In the genomic region with DNA sequence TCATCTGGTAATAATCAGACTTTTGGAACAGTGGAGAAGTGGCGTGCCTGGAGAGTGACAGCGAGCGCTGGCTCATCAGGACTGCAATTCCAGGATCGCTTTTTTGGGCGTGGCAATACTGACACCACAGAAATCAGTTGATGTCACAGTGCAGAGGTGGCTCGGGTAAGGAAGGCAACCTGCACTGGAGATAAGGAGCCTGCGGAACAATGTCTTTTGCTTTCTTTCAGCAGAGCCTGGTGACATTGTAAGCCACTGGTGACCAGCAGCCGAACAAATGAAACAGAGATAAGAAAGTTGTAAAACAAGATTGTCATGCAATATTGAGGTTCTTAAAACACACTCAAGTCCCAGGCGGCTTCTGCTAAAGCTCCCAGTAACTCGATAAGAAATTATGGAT, we compare ENCODE assay signal across 30 mouse cellular contexts.
DNase-seq lines count a peak whose midpoint lies in the region; ATAC-seq and TF ChIP-seq lines count a peak whose summit lies in the region.
"Had no signal": no experiment of that assay in that cellular context is flagged by ENCODE, and none has a peak within 500 bp of the region (broad histone marks: within the 10 kb centered on the region; RNA-seq: fewer than 3 reads in every experiment).

No protein-coding gene starts in this region.

- no peak overlapping the region for H3K9ac ChIP-seq in heart, embryonic 12.5 days
- H3K9ac ChIP-seq in midbrain, embryonic 11.5 days (ENCODE audit: low read length) = no peak overlapping the region
- no peak overlapping the region for H3K9ac ChIP-seq in midbrain, embryonic 15.5 days
- H3K9ac ChIP-seq in intestine, embryonic 16.5 days (ENCODE audit: low read depth, low read length) = no peak overlapping the region
- no peak overlapping the region for H3K9ac ChIP-seq in stomach, postnatal 0 days (ENCODE audit: low read length)
- H3K9ac ChIP-seq: hindbrain, embryonic 14.5 days; limb, embryonic 15.5 days; liver, embryonic 13.5 days; midbrain, embryonic 13.5 days; neural tube, embryonic 15.5 days had no signal

- H3K4me3 ChIP-seq in heart, embryonic 12.5 days = no peak overlapping the region
- no peak overlapping the region for H3K4me3 ChIP-seq in midbrain, embryonic 11.5 days (ENCODE audit: low read depth, low read length)
- no peak overlapping the region for H3K4me3 ChIP-seq in midbrain, embryonic 15.5 days
- H3K4me3 ChIP-seq in intestine, embryonic 16.5 days (ENCODE audit: low read length) = no peak overlapping the region
- H3K4me3 ChIP-seq in stomach, postnatal 0 days (ENCODE audit: low read depth, low read length) = no peak overlapping the region
- H3K4me3 ChIP-seq: limb, embryonic 10.5 days; limb, embryonic 15.5 days; liver, embryonic 13.5 days; megakaryocyte, embryonic 14.5 days; midbrain, embryonic 13.5 days; neural tube, embryonic 15.5 days had no signal

- TF ChIP-seq EP300 in stomach, postnatal 0 days (optimal IDR thresholded peaks at IDR 0.05) = no peak

- DNase-seq in heart, adult 9 months (ENCODE audit: low spot score in 2 of 2) = no peak
- peak; percentile 61 for DNase-seq in midbrain, embryonic 11.5 days (ENCODE audit: low spot score, missing footprints)
- DNase-seq in stomach, postnatal 0 days (ENCODE audit: low spot score) = peak; percentile 19
- no peak for DNase-seq in kidney, adult 11 months
- no peak for DNase-seq in thymus, postnatal 14 days
- DNase-seq: adrenal gland, adult 2 months; adrenal gland, postnatal 36 days; B cell, adult 2 months; cerebellum, adult 2 months; cerebellum, postnatal 25 days; kidney, postnatal 14 days; layer of hippocampus, adult 9-11 months; liver, embryonic 13.5 days; lung, adult 18-20 months; lung, postnatal 4 days; right cerebral cortex, postnatal 25 days; spleen, adult 18-20 months had no signal

- WGBS in heart, embryonic 12.5 days = 27% methylated on average over 10 of the region's 10 CpGs
- WGBS in midbrain, embryonic 11.5 days = 89% methylated on average over 10 of the region's 10 CpGs
- WGBS in midbrain, embryonic 15.5 days = 82% methylated on average over 10 of the region's 10 CpGs
- WGBS in intestine, embryonic 16.5 days = 53% methylated on average over 10 of the region's 10 CpGs
- 46% methylated on average over 10 of the region's 10 CpGs for WGBS in stomach, postnatal 0 days

- no peak overlapping the region for H3K27ac ChIP-seq in heart, embryonic 12.5 days (ENCODE audit: poor library complexity, severe bottlenecking)
- H3K27ac ChIP-seq in midbrain, embryonic 11.5 days (ENCODE audit: low read depth, low read length) = no peak overlapping the region
- no peak overlapping the region for H3K27ac ChIP-seq in midbrain, embryonic 15.5 days
- H3K27ac ChIP-seq in intestine, embryonic 16.5 days (ENCODE audit: low read length) = no peak overlapping the region
- H3K27ac ChIP-seq in stomach, postnatal 0 days (replicated peaks) = no peak overlapping the region
- H3K27ac ChIP-seq: hindbrain, embryonic 14.5 days; limb, embryonic 10.5 days; limb, embryonic 15.5 days; liver, embryonic 13.5 days; midbrain, embryonic 13.5 days; neural tube, embryonic 15.5 days had no signal

- no peak for TF ChIP-seq CTCF in stomach, postnatal 0 days (IDR thresholded peaks at IDR 0.05; ENCODE audit: low read depth)

- no peak for ATAC-seq in heart, embryonic 12.5 days (ENCODE audit: insufficient number of reproducible peaks, low FRiP score)
- ATAC-seq in midbrain, embryonic 11.5 days (ENCODE audit: low FRiP score) = no peak
- no peak for ATAC-seq in midbrain, embryonic 15.5 days (replicated peaks)
- ATAC-seq in intestine, embryonic 16.5 days = peak; percentile 95
- no peak for ATAC-seq in stomach, postnatal 0 days (ENCODE audit: low FRiP score, low TSS enrichment)
- ATAC-seq: activated CD4-positive, CD25-positive, alpha-beta regulatory T cell, adult 4 months; forebrain, embryonic 14.5 days; inflammation-experienced regulatory T-cells, adult 6 months; lung, postnatal 0 days; midbrain, embryonic 13.5 days had no signal

- peak overlapping the region; percentile 36 for H3K4me2 ChIP-seq in heart, embryonic 12.5 days
- no peak overlapping the region for H3K4me2 ChIP-seq in midbrain, embryonic 11.5 days
- H3K4me2 ChIP-seq in midbrain, embryonic 15.5 days = no peak overlapping the region
- no peak overlapping the region for H3K4me2 ChIP-seq in intestine, embryonic 16.5 days (ENCODE audit: low read depth, low read length)
- no peak overlapping the region for H3K4me2 ChIP-seq in stomach, postnatal 0 days (replicated peaks; ENCODE audit: low read depth)
- H3K4me2 ChIP-seq: hindbrain, embryonic 14.5 days; limb, embryonic 15.5 days; liver, embryonic 13.5 days; midbrain, embryonic 13.5 days; neural tube, embryonic 15.5 days had no signal

- no peaks in the 10 kb centered on the region for H3K27me3 ChIP-seq in heart, embryonic 12.5 days (replicated peaks)
- no peaks in the 10 kb centered on the region for H3K27me3 ChIP-seq in midbrain, embryonic 11.5 days (ENCODE audit: control insufficient read depth, insufficient read depth, low read length)
- H3K27me3 ChIP-seq in midbrain, embryonic 15.5 days (replicated peaks) = no peaks in the 10 kb centered on the region
- no peaks in the 10 kb centered on the region for H3K27me3 ChIP-seq in intestine, embryonic 16.5 days (replicated peaks; ENCODE audit: control insufficient read depth, insufficient read depth, low read length)
- no peaks in the 10 kb centered on the region for H3K27me3 ChIP-seq in stomach, postnatal 0 days (ENCODE audit: control insufficient read depth, insufficient read depth, low read length)
- H3K27me3 ChIP-seq: limb, embryonic 15.5 days; liver, embryonic 13.5 days; megakaryocyte, embryonic 14.5 days; midbrain, embryonic 13.5 days; neural tube, embryonic 15.5 days had no signal

- H3K9me3 ChIP-seq in heart, embryonic 12.5 days (replicated peaks) = peaks cover 4% of the 10 kb centered on the region; the same call in 1 of the 2 replicates
- peaks cover 4% of the 10 kb centered on the region; the same call in 1 of the 2 replicates for H3K9me3 ChIP-seq in midbrain, embryonic 11.5 days (ENCODE audit: control insufficient read depth, low read length)
- no peaks in the 10 kb centered on the region for H3K9me3 ChIP-seq in midbrain, embryonic 15.5 days
- peaks cover 3% of the 10 kb centered on the region; the same call in 1 of the 2 replicates for H3K9me3 ChIP-seq in intestine, embryonic 16.5 days (ENCODE audit: control insufficient read depth, low read length)
- H3K9me3 ChIP-seq in stomach, postnatal 0 days (ENCODE audit: control insufficient read depth, low read length) = 0 out of 2 replicates have a peak, but pooled peaks cover 4% of the 10 kb centered on the region
- H3K9me3 ChIP-seq: limb, embryonic 10.5 days; limb, embryonic 15.5 days; midbrain, embryonic 13.5 days had no signal

- H3K4me1 ChIP-seq in heart, embryonic 12.5 days (replicated peaks) = peaks cover 12% of the 10 kb centered on the region
- no peaks in the 10 kb centered on the region for H3K4me1 ChIP-seq in midbrain, embryonic 11.5 days (ENCODE audit: control insufficient read depth, insufficient read depth, low read length)
- no peaks in the 10 kb centered on the region for H3K4me1 ChIP-seq in midbrain, embryonic 15.5 days
- no peaks in the 10 kb centered on the region for H3K4me1 ChIP-seq in intestine, embryonic 16.5 days (ENCODE audit: control insufficient read depth, insufficient read depth, low read length)
- no peaks in the 10 kb centered on the region for H3K4me1 ChIP-seq in stomach, postnatal 0 days (replicated peaks; ENCODE audit: control insufficient read depth, insufficient read depth)
- H3K4me1 ChIP-seq: limb, embryonic 10.5 days; limb, embryonic 15.5 days; liver, embryonic 13.5 days; megakaryocyte, embryonic 14.5 days; midbrain, embryonic 13.5 days; neural tube, embryonic 15.5 days had no signal

- H3K36me3 ChIP-seq in heart, embryonic 12.5 days = peaks cover 9% of the 10 kb centered on the region
- H3K36me3 ChIP-seq in midbrain, embryonic 11.5 days (ENCODE audit: control insufficient read depth, insufficient read depth, low read length) = no peaks in the 10 kb centered on the region
- no peaks in the 10 kb centered on the region for H3K36me3 ChIP-seq in midbrain, embryonic 15.5 days (replicated peaks)
- H3K36me3 ChIP-seq in intestine, embryonic 16.5 days (ENCODE audit: control insufficient read depth, insufficient read depth, low read length) = no peaks in the 10 kb centered on the region
- no peaks in the 10 kb centered on the region for H3K36me3 ChIP-seq in stomach, postnatal 0 days (ENCODE audit: control insufficient read depth, insufficient read depth, low read length)
- H3K36me3 ChIP-seq: liver, embryonic 13.5 days; midbrain, embryonic 13.5 days; neural tube, embryonic 15.5 days had no signal

Comparison
In these comparisons a context has a peak if more than half of its experiments do, and no peak if none do; other contexts are left out.
1. DNase-seq: peak in midbrain, embryonic 11.5 days (single experiment) and stomach, postnatal 0 days (single experiment); none in heart, adult 9 months (0 of 2), kidney, adult 11 months (single experiment) and thymus, postnatal 14 days (single experiment).